Mouse (Mus musculus): ENCODE measurements at regions not wholly inside any gene's neighbourhood (a gene's known extent, or its start where the extent isn't known, plus 50 kb on each side); places are given as distances from the start of the nearest gene placed in this dataset.

DNA sequence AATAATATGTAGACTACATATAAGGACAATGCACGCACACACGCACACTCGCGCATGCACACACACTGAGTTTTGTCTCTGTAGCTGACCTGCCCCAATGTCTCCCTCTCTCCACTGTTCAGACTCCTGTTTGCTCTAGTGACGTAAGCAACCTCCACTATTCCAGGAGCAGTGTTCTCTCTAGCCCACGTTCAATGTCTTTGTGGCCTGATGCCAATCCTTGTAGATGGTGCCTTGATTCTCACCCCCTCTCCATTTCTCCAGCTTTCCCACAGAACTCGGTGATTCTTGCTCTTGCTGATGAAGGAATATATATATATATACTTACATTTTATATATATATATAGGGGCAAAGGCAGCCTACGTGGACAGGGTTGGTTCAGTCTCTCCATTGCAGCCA, 71.4 kb upstream of the Cfap46 start:
- TF ChIP-seq POLR2A (IDR thresholded peaks at IDR 0.05; ENCODE audit: control insufficient read depth, extremely low read depth, insufficient read depth, low read length, poor library complexity) (no peak), CTCF (IDR thresholded peaks at IDR 0.05; ENCODE audit: borderline replicate concordance, control insufficient read depth, extremely low read depth, insufficient read depth, low read length, poor library complexity) (no peak)
